8 mouse cellular contexts compared by ENCODE assay signal in genomic region chr19:53312951-53313683, GRCm38 (mm10). TPM values are rescaled to one million over a fixed set of nuclear protein-coding genes. Genes with fewer than 3 reads are reported as not detected.
DNase-seq lines count a peak whose midpoint lies in the region; ATAC-seq and TF ChIP-seq lines count a peak whose summit lies in the region.

No protein-coding gene starts in this region.

- under 1% methylated on average over 63 of the region's 63 CpGs for WGBS in forebrain, embryonic 15.5 days
- WGBS in lung, embryonic 14.5 days: under 1% methylated on average over 63 of the region's 63 CpGs
- WGBS in thymus, adult 2 months: under 1% methylated on average over 63 of the region's 63 CpGs

- peak overlapping the region; percentile 99 for H3K27ac ChIP-seq in forebrain, embryonic 15.5 days (replicated peaks)
- peak overlapping the region; percentile 99 for H3K27ac ChIP-seq in layer of hippocampus, adult 2 months
- peak overlapping the region; percentile 98 for H3K27ac ChIP-seq in lung, embryonic 14.5 days (ENCODE audit: low read depth)
- H3K27ac ChIP-seq in thymus, adult 2 months (ENCODE audit: control insufficient read depth, insufficient read depth, low read length): no peak overlapping the region

- H3K9me3 ChIP-seq in E14TG2a.4 (ENCODE audit: low read length): no peaks in the 10 kb centered on the region
- no peaks in the 10 kb centered on the region for H3K9me3 ChIP-seq in forebrain, embryonic 15.5 days
- no peaks in the 10 kb centered on the region for H3K9me3 ChIP-seq in lung, embryonic 14.5 days (ENCODE audit: low read depth, low read length)

- H3K9ac ChIP-seq in forebrain, embryonic 15.5 days (replicated peaks): peak overlapping the region; percentile 88
- H3K9ac ChIP-seq in lung, embryonic 14.5 days: peak overlapping the region; percentile 82

- no peak for TF ChIP-seq CTCF in E14TG2a.4 (conservative IDR thresholded peaks at IDR 0.05; ENCODE audit: low read length)
- no peak for TF ChIP-seq CTCF in layer of hippocampus, adult 2 months (conservative IDR thresholded peaks at IDR 0.05)
- TF ChIP-seq CTCF in lung, embryonic 14.5 days (IDR thresholded peaks at IDR 0.05; ENCODE audit: low read depth): no peak
- peak; percentile 16; the same call in 1 of the 2 replicates for TF ChIP-seq CTCF in thymus, adult 2 months (IDR thresholded peaks at IDR 0.05; ENCODE audit: borderline replicate concordance, control insufficient read depth, extremely low read depth, insufficient read depth, low read length, poor library complexity)

- peaks cover 62% of the 10 kb centered on the region for H3K4me1 ChIP-seq in E14TG2a.4 (replicated peaks; ENCODE audit: low read depth, low read length)
- peaks cover 21% of the 10 kb centered on the region for H3K4me1 ChIP-seq in forebrain, embryonic 15.5 days
- peaks cover 5% of the 10 kb centered on the region for H3K4me1 ChIP-seq in lung, embryonic 14.5 days (ENCODE audit: insufficient read depth)
- H3K4me1 ChIP-seq in thymus, adult 2 months (replicated peaks; ENCODE audit: control insufficient read depth, insufficient read depth, low read length): peaks cover 8% of the 10 kb centered on the region

- peak overlapping the region; percentile 78 for H3K4me2 ChIP-seq in forebrain, embryonic 15.5 days (replicated peaks)
- peak overlapping the region; percentile 99 for H3K4me2 ChIP-seq in lung, embryonic 14.5 days

- no peaks in the 10 kb centered on the region for H3K36me3 ChIP-seq in E14TG2a.4 (ENCODE audit: insufficient read depth, low read length)
- no peaks in the 10 kb centered on the region for H3K36me3 ChIP-seq in forebrain, embryonic 15.5 days
- H3K36me3 ChIP-seq in lung, embryonic 14.5 days (ENCODE audit: insufficient read depth): no peaks in the 10 kb centered on the region
- H3K36me3 ChIP-seq in thymus, adult 2 months (ENCODE audit: control insufficient read depth, insufficient read depth, low read length): no peaks in the 10 kb centered on the region

- peak; percentile 76 to 83 for DNase-seq in heart, postnatal 14 days
- DNase-seq in layer of hippocampus, adult 2 months (ENCODE audit: low spot score in 2 of 2): peak; percentile 79 to 81
- DNase-seq in lung, embryonic 14.5 days: peak; percentile 85
- peak; percentile 63 for DNase-seq in thymus, adult 2 months

- intact Hi-C loops in heart, postnatal 14 days (cut with DNase I): loop anchor here (2.0 to 5.0 kb wide), 3 partner anchors 16 to 121 kb away; no protein-coding TSS in a partner anchor

- TF ChIP-seq POLR2A in thymus, adult 2 months (IDR thresholded peaks at IDR 0.05; ENCODE audit: control insufficient read depth, extremely low read depth, insufficient read depth, low read length, poor library complexity): no peak

- peaks cover 35% of the 10 kb centered on the region for H3K27me3 ChIP-seq in E14TG2a.4 (ENCODE audit: insufficient read depth, low read length)
- no peaks in the 10 kb centered on the region for H3K27me3 ChIP-seq in forebrain, embryonic 15.5 days
- no peaks in the 10 kb centered on the region for H3K27me3 ChIP-seq in lung, embryonic 14.5 days (ENCODE audit: insufficient read depth, low read length)
- H3K27me3 ChIP-seq in thymus, adult 2 months (ENCODE audit: control insufficient read depth, insufficient read depth, low read length): no peaks in the 10 kb centered on the region

- H3K4me3 ChIP-seq in E14TG2a.4 (replicated peaks; ENCODE audit: low read length): peak overlapping the region; percentile 84
- peak overlapping the region; percentile 93 for H3K4me3 ChIP-seq in forebrain, embryonic 15.5 days
- peak overlapping the region; percentile 90 for H3K4me3 ChIP-seq in layer of hippocampus, adult 2 months
- H3K4me3 ChIP-seq in lung, embryonic 14.5 days (ENCODE audit: low read depth, low read length): peak overlapping the region; percentile 89
- peak overlapping the region; percentile 98 for H3K4me3 ChIP-seq in thymus, adult 2 months (ENCODE audit: control insufficient read depth, insufficient read depth, low read length)

- ATAC-seq in cerebellum, adult (ENCODE audit: insufficient number of reproducible peaks, low FRiP score, low TSS enrichment): 0 out of 2 replicates have a peak, but pooled peaks have one; percentile 4
- peak; percentile 15 for ATAC-seq in forebrain, embryonic 15.5 days (replicated peaks)
- ATAC-seq in lung, embryonic 14.5 days (ENCODE audit: insufficient read depth): peak; percentile 29
- peak; percentile 23; the same call in 1 of the 2 replicates for ATAC-seq in neutrophil, adult 5-6 weeks (ENCODE audit: extremely low read depth, insufficient number of reproducible peaks, low FRiP score, poor library complexity, severe bottlenecking)

RNA-seq across cellular contexts. Expression of gene Mxi1, which starts 2.8 kb away (rescaled TPM):
- polyA plus RNA-seq in forebrain, embryonic 15.5 days (2015; fragmentation: Nextera tagmentation; extraction: Ambion mirVana): 62.0 and 68.4 TPM in 2 replicates
- 10 to 100 TPM; 37.0 to 40.7 TPM for total RNA-seq in heart, postnatal 14 days (2021)
- 10 to 100 TPM; 62.8 to 68.6 TPM for total RNA-seq in layer of hippocampus, adult 2 months (2021)
- 36.7 and 38.3 TPM in 2 replicates for polyA plus RNA-seq in lung, embryonic 14.5 days (2014; fragmentation: Nextera tagmentation; extraction: Ambion mirVana)
- total RNA-seq in neutrophil, adult 5-6 weeks (2017): 108 and 112 TPM in 2 replicates
- 29.1 and 31.9 TPM in 2 replicates for polyA plus RNA-seq in thymus, adult 2 months (2012; rRNA removed)

RNA-seq across cellular contexts. Expression of gene Gm10197, which starts 58.4 kb away (rescaled TPM):
- not detected in 2 replicates for polyA plus RNA-seq in forebrain, embryonic 15.5 days (2015; fragmentation: Nextera tagmentation; extraction: Ambion mirVana)
- not detected for total RNA-seq in heart, postnatal 14 days (2021)
- total RNA-seq in layer of hippocampus, adult 2 months (2021): not detected
- 4.8 and 5.8 TPM in 2 replicates for polyA plus RNA-seq in lung, embryonic 14.5 days (2014; fragmentation: Nextera tagmentation; extraction: Ambion mirVana)
- not detected in 2 replicates for total RNA-seq in neutrophil, adult 5-6 weeks (2017)
- polyA plus RNA-seq in thymus, adult 2 months (2012; rRNA removed): not detected in 2 replicates
